Mouse (Mus musculus): ENCODE data around the gene Socs3.

Socs3 gene

GRCm38 (mm10) chr11:117995255-117995654 lies 25.4 kb upstream of the Socs3 start:
- DNase-seq (ENCODE audit: low read depth): no peak

DNA sequence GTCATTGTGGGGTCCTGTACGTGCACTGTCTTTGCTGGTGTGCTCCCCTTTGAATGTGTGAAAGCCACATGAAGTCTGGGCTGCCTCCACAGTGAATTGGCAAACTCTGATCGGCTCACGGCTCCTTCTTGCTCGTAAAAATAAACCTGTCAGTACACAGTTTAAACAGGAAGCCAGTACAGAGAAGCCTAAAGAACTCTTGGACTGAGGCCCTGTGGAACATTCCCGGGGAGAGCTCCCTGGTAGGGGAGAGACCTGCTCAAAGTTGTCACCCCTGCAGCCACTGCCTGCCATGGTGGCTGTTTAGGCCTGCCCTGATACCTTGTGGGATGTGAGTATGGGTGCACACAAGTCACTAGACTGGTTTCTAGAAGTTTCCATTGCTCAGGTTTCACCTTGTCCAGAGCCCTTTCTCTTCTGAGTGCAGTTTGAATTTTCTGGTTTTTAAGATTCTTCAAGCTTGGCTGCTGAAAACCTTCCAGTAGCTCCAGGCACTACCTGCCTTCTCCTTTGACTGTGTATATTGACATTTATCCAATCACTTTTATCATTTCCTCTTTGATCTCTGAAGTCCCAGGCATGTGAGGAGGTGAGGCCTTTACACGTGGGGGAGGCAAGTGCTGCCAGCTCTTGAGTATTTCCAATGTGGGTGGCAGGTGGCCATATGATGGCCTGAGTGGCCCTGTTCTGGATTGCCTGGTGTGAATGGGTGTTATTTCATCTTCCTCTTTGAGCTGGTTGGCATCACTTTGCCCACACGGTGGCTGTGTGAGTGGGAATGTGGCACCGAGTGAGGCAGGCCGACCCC lies 24.6 kb upstream of the Socs3 start:
- no peak for DNase-seq (ENCODE audit: low read depth)

DNA sequence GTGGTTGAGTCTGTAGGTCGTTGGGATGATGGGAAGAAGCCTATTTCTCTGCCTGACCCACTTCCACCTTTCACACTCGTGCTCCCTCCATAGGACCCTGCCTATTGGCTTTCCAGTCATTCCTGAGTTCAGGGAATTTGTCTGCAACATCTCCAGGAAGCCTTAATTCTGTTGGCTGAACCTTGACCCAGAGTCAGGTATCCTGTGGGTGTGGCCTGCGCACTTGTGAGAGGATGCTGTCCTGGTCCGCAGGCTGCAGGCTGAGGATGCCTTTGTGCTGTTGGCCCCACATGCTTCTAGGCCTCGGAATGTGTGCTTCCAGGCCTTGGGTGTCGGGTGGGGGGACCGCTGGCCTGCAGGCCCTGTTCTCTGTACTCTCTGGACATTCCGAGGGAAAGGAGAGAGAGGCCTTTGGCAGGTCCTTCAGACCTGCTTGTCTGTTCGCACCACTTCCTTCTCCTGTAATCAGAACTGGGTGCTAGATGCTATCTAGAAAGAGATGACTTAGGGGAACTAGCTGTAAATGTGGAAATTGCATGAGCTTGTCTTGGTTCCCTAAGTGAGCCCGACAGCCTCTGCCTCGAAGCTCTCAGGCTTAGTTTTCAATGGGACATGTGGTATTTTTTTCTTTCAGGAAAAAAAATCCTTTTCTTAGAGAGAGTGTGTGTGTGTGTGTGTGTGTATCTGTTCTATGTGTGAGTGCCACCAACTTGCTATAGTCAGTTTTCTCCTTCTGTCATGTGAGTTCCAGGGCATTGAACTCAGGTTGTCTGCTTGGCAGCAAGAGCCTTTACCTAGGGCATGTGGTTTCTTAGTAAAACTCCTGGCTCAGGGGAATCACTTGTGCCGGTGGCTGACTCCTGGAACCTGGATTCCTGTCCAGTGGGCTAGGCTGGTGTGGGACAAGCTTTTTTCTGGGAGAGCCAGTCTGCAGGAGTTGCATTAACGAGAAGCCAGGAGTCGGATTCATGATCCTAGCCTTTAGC lies 23.6 kb upstream of the Socs3 start:
- DNase-seq (ENCODE audit: low read depth): no peak

- DNase-seq (ENCODE audit: low read depth): no peak
These were observed 21.9 kb upstream of the Socs3 start for GRCm38 (mm10) chr11:117991502-117992470.

DNA sequence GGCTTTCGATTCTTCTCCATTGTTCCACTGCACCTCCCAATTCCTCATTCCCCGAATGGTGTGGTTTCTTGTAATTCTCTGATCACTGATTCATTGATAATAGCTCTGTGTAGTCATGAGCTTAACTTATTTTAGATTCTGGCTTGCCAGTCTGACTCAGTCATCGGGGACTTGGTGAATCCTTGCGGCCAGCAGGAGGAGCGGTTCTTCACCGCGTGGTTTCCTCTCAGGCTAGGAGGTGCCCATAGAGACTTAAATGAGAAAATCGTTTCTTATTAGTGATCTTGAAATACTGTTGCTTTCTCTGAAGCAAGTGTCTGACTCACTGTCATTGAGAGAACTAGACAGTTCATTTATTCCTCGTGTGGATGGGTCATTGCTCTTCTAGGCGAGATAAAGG lies 20.1 kb upstream of the Socs3 start:
- no peak for DNase-seq (ENCODE audit: low read depth)

GRCm38 (mm10) chr11:117989241-117989640 lies 19.4 kb upstream of the Socs3 start:
- no peak for DNase-seq (ENCODE audit: low read depth)

DNA sequence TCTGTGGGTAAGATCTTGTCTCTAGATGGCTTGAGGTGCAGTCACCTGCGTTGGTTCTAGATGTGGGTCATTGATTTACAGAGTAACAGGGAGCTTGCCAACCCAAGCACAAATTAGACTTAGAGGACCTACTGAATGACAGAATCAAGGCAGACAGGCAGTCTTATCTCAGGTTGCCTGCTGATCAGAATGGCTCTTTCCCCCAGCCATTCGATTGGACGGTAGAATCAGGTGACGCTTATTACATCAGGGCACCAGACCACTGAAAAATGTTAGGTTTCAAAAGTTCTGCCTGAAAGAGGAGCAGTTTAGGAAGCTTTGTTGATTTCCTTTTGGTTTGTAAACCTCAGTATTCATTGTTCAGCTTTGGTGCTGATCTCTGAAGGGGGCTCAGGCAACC lies 18.1 kb upstream of the Socs3 start:
- DNase-seq (ENCODE audit: low read depth): no peak

- no peak for DNase-seq (ENCODE audit: low read depth)
These were observed 17.2 kb upstream of the Socs3 start for GRCm38 (mm10) chr11:117987032-117987451.

DNA sequence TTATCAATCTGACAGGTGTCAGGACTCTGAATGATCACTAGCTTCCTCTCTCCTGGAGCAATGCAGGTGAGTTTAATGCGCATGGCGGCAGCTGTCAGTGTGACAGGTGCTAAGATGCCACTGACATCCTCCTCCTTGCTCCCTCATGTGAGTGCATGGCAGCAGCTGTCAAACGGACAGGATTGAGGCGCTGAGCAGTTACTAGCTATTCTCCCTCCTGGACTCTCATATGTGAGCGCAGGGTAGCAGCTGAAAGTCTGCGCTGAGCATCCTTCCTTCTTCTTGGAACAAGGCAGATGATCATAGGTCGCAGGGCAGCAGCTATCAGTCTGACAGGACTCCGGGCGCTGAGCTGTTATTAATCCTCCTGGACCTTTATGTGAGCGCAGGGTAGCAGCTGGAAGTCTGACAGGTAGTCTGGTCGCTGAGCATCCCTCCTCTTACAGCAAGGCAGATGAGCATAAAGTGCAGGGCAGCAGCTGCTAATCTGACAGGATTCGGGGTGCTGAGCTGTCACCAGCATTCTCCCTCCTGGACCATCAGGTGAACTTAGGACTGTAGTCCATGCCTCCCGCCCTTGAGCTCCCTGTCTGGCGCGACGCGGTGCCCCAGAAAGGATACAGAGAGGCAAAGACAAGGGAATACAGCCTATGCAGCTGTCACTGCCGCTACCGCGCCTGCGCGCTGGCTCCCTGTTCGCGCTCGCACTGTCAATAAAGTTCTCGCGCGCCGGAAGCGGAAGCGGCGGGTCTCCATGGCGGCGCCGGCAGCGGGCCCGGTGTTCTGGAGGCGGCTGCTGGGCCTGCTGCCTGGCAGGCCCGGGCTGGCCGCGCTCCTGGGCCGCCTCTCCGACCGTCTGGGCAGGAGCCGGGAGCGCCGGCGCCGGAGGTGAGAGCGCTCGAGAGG lies 16.5 kb upstream of the Socs3 start, which contains the start of gene Pgs1:
Gene Pgs1 (plus strand): TSS at position 167 of the 906 bp plus-strand sequence.
- DNase-seq (ENCODE audit: low read depth): no peak

DNA sequence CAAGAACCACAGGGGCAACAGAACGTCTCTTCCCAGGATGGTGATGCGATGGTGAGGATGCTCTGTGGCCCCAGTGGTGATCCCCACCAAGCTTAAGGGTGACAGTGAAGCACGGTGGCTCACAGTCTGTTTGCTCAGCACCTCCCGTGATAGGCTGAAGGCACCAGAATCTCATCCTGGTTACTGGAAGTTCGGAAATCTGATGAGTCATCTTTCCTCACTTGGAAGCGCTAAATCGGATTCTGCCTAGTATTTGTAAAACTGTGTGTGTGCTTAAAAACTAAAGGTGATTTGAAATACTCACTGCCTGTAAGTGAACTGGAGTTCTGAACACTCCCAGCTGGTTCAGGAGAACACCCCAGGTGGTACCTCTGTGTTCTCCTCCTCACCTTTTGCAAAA lies 13.9 kb upstream of the Socs3 start:
- DNase-seq (ENCODE audit: low read depth): no peak

GRCm38 (mm10) chr11:117982426-117982825 lies 12.6 kb upstream of the Socs3 start:
- DNase-seq (ENCODE audit: low read depth): no peak

DNA sequence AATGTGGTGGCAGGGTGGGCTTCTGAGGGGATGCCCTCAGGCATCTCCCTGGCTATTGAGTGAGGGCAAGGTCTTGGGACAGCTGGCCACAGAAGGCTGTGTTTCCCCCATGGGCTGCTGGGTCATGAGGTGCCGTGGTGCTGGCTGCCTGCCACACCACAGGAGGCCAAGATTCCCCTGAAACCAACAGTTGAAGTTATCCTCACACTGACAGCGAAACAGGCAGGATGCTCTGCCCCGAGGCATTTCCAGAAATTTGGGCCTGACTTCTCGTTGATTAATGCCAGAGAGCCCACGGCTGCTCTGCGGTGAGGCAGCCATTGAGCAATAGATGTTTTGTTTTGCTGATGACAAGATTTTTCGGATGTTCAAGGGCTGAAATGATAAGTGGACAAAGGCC lies 9.5 kb upstream of the Socs3 start:
- DNase-seq (ENCODE audit: low read depth): no peak

- no peak for DNase-seq (ENCODE audit: low read depth)
These were observed 8.0 kb upstream of the Socs3 start for GRCm38 (mm10) chr11:117977694-117978360.

DNA sequence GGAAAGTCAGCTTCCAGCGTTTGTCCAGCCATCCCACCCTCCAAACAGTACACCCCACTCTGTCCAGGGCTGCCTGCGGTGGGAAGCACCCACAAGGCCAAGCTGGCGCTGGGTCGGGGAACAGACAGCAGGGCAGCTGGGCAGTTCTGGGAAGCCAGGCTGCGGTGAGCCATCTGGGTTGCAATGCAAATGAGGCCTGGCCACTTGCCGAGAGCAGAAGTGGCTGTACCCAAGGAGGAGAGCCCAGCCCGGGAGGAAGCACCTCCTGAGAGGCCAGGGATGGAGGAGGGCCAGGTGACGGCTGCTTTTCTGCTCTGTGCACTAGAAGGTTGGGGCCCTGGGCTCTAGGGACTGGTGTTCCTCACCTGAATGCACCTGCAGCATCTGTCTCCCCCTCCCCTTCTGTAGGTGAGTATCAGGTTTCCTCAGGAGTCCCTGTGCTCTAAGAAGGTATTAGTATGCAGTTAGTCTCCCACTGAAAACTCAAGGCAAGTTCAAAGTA lies 6.3 kb upstream of the Socs3 start:
- DNase-seq (ENCODE audit: low read depth): no peak

DNA sequence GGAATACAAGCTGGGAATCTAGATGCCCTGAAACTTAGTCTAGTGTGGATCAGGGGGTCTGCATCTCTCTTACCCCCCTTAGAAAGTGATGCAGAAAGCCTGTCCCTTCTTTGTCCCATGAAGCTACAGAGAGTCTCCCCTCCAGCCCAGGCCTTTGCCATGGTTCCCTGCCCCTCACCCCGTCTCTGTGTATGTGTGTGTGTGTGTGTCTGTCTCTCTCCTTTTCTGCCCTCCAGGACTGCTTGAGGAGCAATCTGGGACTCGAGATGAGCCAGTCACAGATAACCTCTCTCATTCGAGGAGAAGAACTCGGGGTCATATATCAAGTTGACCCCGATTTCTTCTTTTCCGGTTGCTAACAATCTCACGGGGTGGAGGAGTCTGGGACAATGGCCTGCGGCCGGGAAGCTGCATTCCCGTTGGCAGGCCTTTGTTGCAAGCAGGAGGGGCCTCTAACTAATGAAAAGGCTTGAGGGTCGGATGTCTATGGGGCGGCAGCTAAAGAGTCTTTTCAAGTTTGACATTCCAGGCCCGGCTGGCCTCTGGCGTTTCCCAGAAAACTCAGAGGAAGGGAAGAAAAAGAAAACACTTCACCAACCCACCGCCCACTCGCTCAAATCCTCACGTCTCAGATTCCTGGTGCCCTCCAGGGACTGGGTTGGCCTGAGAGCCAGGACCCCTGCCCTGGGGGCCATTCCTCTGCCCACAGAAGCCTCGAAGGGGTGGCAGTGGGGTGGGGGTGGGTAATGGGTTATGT lies 5.5 kb upstream of the Socs3 start:
- no peak for DNase-seq (ENCODE audit: low read depth)

DNA sequence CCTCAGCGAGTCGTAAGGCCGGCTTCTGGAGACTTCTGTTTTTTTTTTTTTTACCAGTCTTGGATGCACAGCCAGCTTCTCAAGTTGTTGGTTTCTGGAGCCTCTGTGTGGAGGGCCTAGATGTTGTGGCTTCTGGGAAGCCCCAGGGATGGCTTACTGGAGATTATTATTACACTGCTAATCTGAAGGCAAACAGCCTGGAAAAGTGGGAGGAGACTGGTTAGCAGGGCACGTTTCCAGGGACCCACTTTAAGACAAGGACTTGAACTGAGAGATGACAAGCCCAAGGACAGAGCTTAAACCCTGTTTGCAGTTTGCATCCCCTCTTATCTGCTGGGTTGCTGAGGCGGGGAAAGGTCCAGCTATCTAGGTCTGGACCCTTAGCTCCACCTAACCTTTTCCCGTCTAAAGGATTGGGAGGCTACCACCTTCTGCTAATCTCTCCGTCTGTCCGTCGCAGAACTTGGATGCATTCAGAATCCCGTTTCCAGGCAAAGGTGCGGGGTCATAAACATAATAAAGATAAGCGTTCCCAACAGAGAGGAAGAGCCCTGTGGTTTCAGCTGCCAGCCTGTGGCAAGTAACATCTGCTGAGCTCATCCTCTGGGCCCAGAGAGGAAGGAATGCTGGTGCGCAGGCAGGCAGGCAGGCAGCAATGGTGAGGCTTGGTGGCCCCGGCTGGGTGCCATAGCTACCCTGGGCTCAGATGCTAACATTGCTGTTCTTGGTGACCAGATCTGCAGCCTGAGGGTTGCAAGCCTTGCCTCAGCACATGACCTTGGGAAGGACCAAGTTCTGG lies 4.7 kb upstream of the Socs3 start:
- DNase-seq (ENCODE audit: low read depth): no peak

- DNase-seq (ENCODE audit: low read depth): no peak
These were observed 3.7 kb upstream of the Socs3 start for GRCm38 (mm10) chr11:117973569-117973968.

All from fibroblast of lung, adult 2 months (primary cell).